Mouse (Mus musculus) hindbrain, embryonic 12.5 days (tissue): ENCODE measurements around the gene Myrfl. TPM values are rescaled to one million over a fixed set of nuclear protein-coding genes. Genes with fewer than 3 reads are reported as not detected.

Experiments
- ATAC-seq: fragments of 200-750 bp; cut with Nextera tagmentation; 2 replicates; pipeline ENCODE4 v1.8.0; 2017; ENCODE audit warnings: moderate TSS enrichment; ENCODE audit not compliant: low FRiP score
- H3K27ac ChIP-seq: fragments of 300-500 bp; sonication (generic); 2 replicates; pipeline ENCODE4 v1.5.1; 2016; ENCODE audit warnings: mild to moderate bottlenecking
- H3K27me3 ChIP-seq: fragments of 300-500 bp; sonication (generic); 2 replicates; pipeline ENCODE4 v1.6.1; 2016; ENCODE audit warnings: mild to moderate bottlenecking
- H3K36me3 ChIP-seq: fragments of 300-500 bp; sonication (generic); 2 replicates; pipeline ENCODE4 v1.6.1; 2016; ENCODE audit warnings: mild to moderate bottlenecking
- H3K4me1 ChIP-seq: fragments of 300-500 bp; sonication (generic); 2 replicates; pipeline ENCODE4 v1.6.1; 2016
- H3K4me2 ChIP-seq: fragments of 300-500 bp; sonication (generic); replicated peaks from 2 replicates; pipeline ENCODE4 v1.6.1; 2016; ENCODE audit warnings: mild to moderate bottlenecking
- H3K4me3 ChIP-seq: fragments of 300-500 bp; sonication (generic); 2 replicates; pipeline ENCODE4 v1.5.1; 2016; ENCODE audit warnings: mild to moderate bottlenecking
- H3K9ac ChIP-seq: fragments of 300-500 bp; sonication (generic); 2 replicates; pipeline ENCODE4 v1.6.1; 2016; ENCODE audit warnings: mild to moderate bottlenecking, moderate library complexity
- H3K9me3 ChIP-seq: fragments of 300-500 bp; sonication (generic); replicated peaks from 2 replicates; pipeline ENCODE4 v1.6.1; 2016; ENCODE audit warnings: mild to moderate bottlenecking
- WGBS: fragments of 180-500 bp; shearing (Covaris S2); methylation state at CpG from one replicate; pipeline ENCODE4 v1.1.7; 2016; 5-methylcytosine and 5-hydroxymethylcytosine counted together
- polyA plus RNA-seq: library from polyadenylated mRNA; unstranded; fragments of >200 nt; fragmentation: Nextera tagmentation; extraction: Ambion mirVana; gene quantifications from 2 replicates; pipeline ENCODE4 v1.2.1, GENCODE M21; 2016

Gene Myrfl
- polyA plus RNA-seq, 1 experiment from 2014 or later = 0.17 TPM

DNA sequence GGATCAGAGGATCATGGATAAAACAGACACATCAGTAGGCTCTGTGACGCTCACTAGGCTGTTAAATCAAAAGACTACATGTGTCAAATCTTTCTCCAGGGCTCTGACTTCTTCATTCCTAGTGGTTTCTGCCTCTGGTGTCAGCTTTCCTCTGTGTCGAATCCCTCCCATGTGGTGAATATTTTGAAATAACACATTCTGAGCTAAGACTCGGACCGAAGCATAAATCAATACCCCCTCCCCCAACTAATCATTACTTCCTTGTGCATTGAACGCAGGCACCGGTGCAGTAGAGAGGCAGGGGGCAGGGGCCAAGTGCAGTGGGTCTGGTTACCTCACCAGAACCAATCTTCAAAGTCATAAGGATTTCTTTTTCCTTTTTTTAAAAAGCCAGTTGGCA is 155.4 kb downstream of the Myrfl start:
- Histone ChIP-seq H3K27me3 (no peaks in the 10 kb centered on the region), H3K36me3 (no peaks in the 10 kb centered on the region), H3K9ac (no peak overlapping the region), H3K4me3 (no peak overlapping the region), H3K27ac (no peak overlapping the region), H3K4me2 (no peak overlapping the region), H3K9me3 (no peaks in the 10 kb centered on the region), H3K4me1 (0 out of 2 replicates have a peak, but pooled peaks cover 6% of the 10 kb centered on the region)
- 56% methylated on average over 6 of the region's 6 CpGs for WGBS
- no peak for ATAC-seq

DNA sequence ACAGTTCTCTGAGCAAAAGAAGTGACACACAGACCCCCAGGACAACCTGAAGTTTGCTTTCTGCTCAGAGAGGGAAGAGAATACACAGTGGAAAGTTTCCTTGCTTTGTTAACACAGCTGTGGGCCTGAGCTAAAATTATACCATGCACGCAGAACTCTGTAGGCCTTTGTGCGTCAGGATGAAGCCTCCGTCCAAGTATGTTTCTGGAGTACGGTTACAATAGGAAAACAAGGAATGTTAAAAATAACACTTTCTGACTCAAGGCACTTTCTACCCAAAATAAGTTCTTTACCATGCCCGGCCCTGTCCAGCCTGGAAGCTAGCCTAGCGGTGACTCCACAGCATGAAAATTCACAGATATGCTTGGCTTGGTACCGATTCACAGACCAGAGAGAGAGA is 156.6 kb downstream of the Myrfl start:
- H3K27ac ChIP-seq = peak overlapping the region; percentile 5; the same call in 1 of the 2 replicates
- H3K4me3 ChIP-seq = no peak overlapping the region
- no peaks in the 10 kb centered on the region for H3K36me3 ChIP-seq
- H3K27me3 ChIP-seq = no peaks in the 10 kb centered on the region
- 77% methylated on average over 7 of the region's 7 CpGs for WGBS
- H3K4me1 ChIP-seq = 0 out of 2 replicates have a peak, but pooled peaks cover 6% of the 10 kb centered on the region
- H3K9ac ChIP-seq = no peak overlapping the region
- no peak overlapping the region for H3K4me2 ChIP-seq
- ATAC-seq = no peak
- H3K9me3 ChIP-seq = no peaks in the 10 kb centered on the region

DNA sequence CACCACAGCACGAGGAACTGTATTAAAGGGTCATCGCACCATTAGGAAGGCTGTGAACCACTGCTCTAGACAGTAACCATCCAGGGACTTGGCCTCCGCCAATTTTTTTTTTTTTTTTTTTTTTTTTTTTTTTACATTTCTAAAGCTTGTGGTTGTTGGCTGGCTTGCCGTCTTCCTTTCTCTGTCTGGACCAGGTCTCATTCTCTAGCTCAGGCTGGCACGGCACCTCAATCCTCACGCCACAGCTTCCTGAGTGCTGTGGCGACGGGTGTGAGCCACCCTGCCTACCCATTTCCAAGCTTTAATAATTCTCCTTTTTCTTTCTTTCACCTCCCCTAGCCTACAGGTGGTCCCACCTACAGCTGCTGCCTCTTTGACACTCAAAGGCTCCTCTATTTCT is 158.2 kb downstream of the Myrfl start:
- no peak overlapping the region for H3K4me3 ChIP-seq
- H3K4me1 ChIP-seq = 0 out of 2 replicates have a peak, but pooled peaks cover 6% of the 10 kb centered on the region
- ATAC-seq = no peak
- H3K36me3 ChIP-seq = no peaks in the 10 kb centered on the region
- no peak overlapping the region for H3K9ac ChIP-seq
- no peak overlapping the region for H3K27ac ChIP-seq
- H3K4me2 ChIP-seq = no peak overlapping the region
- H3K9me3 ChIP-seq = no peaks in the 10 kb centered on the region
- H3K27me3 ChIP-seq = no peaks in the 10 kb centered on the region
- WGBS = 88% methylated on average over 8 of the region's 8 CpGs

DNA sequence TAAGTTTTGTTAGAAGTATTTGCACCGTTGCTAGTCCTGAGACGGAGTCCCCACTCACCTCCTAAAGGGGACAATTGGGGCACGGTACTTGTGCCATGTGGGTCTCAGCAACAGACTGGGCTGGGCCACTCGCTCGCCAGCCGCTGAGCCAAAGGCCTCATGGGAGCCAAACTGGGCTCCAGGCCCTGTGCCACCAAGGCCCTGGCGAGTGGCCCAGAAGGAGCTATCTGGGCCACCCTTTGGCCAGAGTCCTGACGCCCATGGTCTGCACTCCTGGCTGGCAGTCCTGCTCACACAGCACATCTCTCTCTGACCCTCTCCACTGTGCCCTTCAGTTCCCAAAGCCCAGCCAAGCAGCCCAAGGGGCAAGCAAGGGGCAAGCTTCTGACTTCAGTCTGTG is 161.1 kb downstream of the Myrfl start:
- H3K4me2 ChIP-seq = no peak overlapping the region
- no peak for ATAC-seq
- H3K9ac ChIP-seq = no peak overlapping the region
- H3K4me3 ChIP-seq = no peak overlapping the region
- H3K36me3 ChIP-seq = no peaks in the 10 kb centered on the region
- H3K27ac ChIP-seq = no peak overlapping the region
- 0 out of 2 replicates have a peak, but pooled peaks cover 2% of the 10 kb centered on the region for H3K4me1 ChIP-seq
- no peaks in the 10 kb centered on the region for H3K27me3 ChIP-seq
- WGBS = 91% methylated on average over 8 of the region's 8 CpGs
- H3K9me3 ChIP-seq = no peaks in the 10 kb centered on the region

DNA sequence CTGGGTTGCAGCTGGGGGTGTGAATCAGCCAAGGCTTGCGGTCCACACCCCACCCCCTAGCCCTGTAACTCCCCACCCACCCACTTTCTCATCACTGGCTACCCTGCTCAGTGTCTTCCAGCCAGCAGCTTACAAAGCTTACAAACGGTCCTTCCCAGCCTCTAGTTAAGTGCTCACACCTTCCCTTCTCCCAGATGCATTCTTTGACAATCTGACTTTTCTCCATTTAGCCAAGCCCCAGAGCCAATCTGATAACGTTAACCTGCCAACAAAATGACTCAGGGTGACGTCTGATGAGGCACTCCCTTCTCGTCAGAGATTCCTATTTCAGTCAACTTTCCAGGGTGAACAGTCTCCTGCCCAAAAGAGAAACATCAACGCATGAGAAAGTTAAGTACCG is 163.1 kb downstream of the Myrfl start:
- WGBS = 82% methylated on average over 7 of the region's 7 CpGs

DNA sequence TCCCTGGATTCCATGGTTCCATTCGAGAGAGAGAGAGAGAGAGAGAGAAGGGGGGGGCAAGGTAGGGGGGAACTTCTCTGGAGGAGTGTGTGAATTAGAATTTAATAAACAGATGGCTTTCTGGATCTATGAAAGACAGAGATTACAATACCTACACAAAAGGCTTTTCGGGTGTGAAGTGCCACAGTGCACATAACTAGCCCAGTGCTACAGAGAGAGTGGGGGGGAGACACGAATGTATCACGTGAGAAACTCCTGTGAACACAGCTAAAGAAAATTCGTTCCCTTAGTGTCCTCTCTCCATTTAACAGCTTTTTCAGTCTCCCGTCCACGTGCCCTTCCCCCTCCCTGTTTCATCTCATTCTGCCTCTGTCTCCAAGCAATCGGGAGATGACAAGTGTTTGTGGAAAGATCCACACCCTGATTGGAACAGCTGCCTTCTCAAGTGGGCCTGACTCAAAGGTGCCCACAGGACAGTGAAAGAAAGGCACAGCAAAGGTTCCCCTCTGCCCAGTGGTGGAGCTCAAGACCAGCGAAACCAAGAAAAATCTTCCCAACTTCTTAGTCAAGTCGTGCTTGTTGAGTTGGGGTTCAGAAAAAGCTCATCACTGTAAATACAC is 166.6 kb downstream of the Myrfl start:
- Histone ChIP-seq H3K27me3 (0 out of 2 replicates have a peak, but pooled peaks cover 4% of the 10 kb centered on the region), H3K4me1 (0 out of 2 replicates have a peak, but pooled peaks cover 2% of the 10 kb centered on the region), H3K36me3 (no peaks in the 10 kb centered on the region), H3K9me3 (no peaks in the 10 kb centered on the region), H3K27ac (no peak overlapping the region), H3K9ac (no peak overlapping the region), H3K4me3 (no peak overlapping the region), H3K4me2 (no peak overlapping the region)
- WGBS = 72% methylated on average over 10 of the region's 10 CpGs
- no peak for ATAC-seq

More for the DNA sequence above, 163.1 kb downstream of the Myrfl start:
- no peak overlapping the region for H3K27ac ChIP-seq
- no peak overlapping the region for H3K4me2 ChIP-seq
- no peak overlapping the region for H3K9ac ChIP-seq
- 0 out of 2 replicates have a peak, but pooled peaks cover 2% of the 10 kb centered on the region for H3K4me1 ChIP-seq
- H3K36me3 ChIP-seq = no peaks in the 10 kb centered on the region
- no peaks in the 10 kb centered on the region for H3K9me3 ChIP-seq
- H3K4me3 ChIP-seq = no peak overlapping the region
- no peak for ATAC-seq
- H3K27me3 ChIP-seq = no peaks in the 10 kb centered on the region

DNA sequence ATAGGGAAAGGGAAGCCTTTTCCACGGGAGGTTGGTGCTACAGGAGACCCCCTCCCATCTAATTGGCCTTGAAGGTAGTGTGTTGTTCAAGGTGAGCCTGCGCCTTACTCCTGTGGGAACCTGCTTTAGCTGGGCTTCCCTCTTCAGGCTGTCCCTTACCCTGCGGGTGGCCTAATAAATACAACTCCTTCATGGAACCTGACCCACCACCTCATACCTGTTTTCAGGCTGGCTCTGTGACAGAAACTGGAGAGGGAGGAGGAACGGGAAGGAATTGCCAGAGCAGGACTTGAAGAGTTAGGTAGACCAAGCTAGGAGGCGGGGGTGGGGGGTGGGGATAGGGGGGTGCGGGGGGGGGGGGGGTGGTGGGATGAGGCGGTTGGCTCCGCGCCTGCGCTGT is 167.9 kb downstream of the Myrfl start:
- H3K27me3 ChIP-seq = 0 out of 2 replicates have a peak, but pooled peaks cover 4% of the 10 kb centered on the region
- H3K27ac ChIP-seq = no peak overlapping the region
- H3K9ac ChIP-seq = no peak overlapping the region
- 0 out of 2 replicates have a peak, but pooled peaks cover 2% of the 10 kb centered on the region for H3K4me1 ChIP-seq
- 62% methylated on average over 10 of the region's 10 CpGs for WGBS
- ATAC-seq = no peak
- no peaks in the 10 kb centered on the region for H3K9me3 ChIP-seq
- no peaks in the 10 kb centered on the region for H3K36me3 ChIP-seq
- no peak overlapping the region for H3K4me2 ChIP-seq
- no peak overlapping the region for H3K4me3 ChIP-seq

DNA sequence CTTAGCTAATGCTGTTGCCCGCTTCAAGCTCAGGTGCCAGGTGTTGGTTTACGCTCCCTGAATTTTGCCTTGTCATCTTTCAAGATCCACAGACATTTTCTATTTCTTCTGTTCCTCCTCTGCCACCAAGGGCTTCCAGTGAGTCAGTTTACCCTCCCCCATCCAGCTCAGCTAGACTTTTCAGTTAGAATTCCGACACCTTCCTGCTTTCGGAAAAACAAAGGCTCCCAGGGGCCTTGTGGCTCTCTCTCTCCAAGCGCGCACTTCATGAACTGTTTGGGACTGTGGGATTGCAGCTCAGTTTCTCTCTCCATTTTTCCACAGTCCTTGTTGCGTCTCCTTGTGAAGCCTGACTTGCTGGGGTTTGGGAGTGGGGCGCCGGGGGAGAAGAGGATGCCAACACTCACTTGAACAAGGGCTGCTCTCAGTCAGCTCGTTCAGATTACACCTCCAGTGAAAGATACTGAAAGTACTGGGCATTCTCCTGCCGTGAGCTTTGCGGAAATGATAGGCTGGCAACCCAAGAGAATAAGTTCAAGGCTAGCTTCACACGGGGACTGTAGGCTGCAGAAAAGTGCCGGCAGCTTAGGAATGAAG is 168.9 kb downstream of the Myrfl start:
- no peak overlapping the region for H3K9ac ChIP-seq
- H3K9me3 ChIP-seq = no peaks in the 10 kb centered on the region
- 0 out of 2 replicates have a peak, but pooled peaks cover 4% of the 10 kb centered on the region for H3K27me3 ChIP-seq
- peak overlapping the region; percentile 16 for H3K4me2 ChIP-seq
- H3K4me1 ChIP-seq = 0 out of 2 replicates have a peak, but pooled peaks cover 2% of the 10 kb centered on the region
- H3K36me3 ChIP-seq = no peaks in the 10 kb centered on the region
- 27% methylated on average over 14 of the region's 14 CpGs for WGBS
- no peak overlapping the region for H3K27ac ChIP-seq
- ATAC-seq = no peak
- H3K4me3 ChIP-seq = no peak overlapping the region

Other genes starting within 250 kb of the Myrfl start
- gene Rab3ip, start 53.9 kb upstream of the Myrfl start, polyA plus RNA-seq = 40.4 and 44.1 TPM in 2 replicates
- not detected in 2 replicates for gene Gm10271, start 75.7 kb upstream of the Myrfl start, polyA plus RNA-seq
- gene Best3, start 89.4 kb upstream of the Myrfl start, polyA plus RNA-seq = 0.22 and 0.53 TPM in 2 replicates
- gene Lrrc10, start 148.4 kb upstream of the Myrfl start, polyA plus RNA-seq = not detected in 2 replicates
- gene Cct2, start 166.9 kb upstream of the Myrfl start, polyA plus RNA-seq = 247 and 251 TPM in 2 replicates